Mouse (Mus musculus): ENCODE measurements around the gene Gm16253. TPM values are rescaled to one million over a fixed set of nuclear protein-coding genes. Genes with fewer than 3 reads are reported as not detected.
"Not testable (repeated sequence)": the region's sequence is repeated elsewhere in the genome, so short reads cannot be mapped to it uniquely, and the experiment has no call there.

Gene Gm16253
- polyA plus RNA-seq, 1 experiment: not detected

DNA sequence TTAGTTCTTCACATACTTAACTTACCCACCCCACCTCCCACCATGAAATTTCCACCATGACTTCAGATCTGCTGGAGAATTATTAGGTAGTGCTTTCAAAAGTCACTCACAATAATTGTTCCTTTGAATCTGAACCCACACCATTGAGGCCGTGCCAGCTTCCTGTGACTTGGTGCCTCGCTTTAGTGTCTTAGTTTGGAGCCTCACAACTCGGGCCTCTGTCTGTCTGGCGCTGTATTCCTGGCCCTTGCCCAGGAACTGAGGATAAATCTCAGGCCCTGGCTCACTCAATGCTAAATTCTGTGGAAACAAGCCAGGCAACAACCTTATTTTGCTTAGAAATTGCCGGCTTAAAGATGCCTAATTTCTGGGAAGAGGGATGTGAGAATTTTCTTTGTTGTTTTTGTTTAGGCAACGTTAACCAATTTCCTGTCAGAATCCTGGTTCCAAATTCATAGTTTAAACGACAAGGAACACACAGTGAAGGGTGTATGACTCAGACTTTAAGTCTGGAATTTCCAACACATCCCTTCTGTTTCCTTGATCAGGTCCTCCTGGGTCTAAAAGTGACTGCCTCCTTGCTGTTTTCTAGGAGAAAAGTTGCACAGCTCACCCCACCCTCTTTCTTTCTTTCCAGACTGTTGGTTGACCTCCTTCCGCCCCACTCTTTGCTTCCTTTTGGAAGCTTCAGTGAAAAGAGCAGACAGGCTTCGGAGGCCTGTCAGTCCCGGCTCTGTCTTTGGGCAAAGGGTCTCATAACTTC, 25.3 kb downstream of the Gm16253 start:
- TF ChIP-seq POLR2A (IDR thresholded peaks at IDR 0.05; ENCODE audit: borderline replicate concordance, low read depth, low read length) (no peak), CTCF (IDR thresholded peaks at IDR 0.05; ENCODE audit: low read depth, low read length) (no peak)
- H3K4me3 ChIP-seq (ENCODE audit: insufficient read depth, low read length): peak overlapping the region; percentile 63; the same call in 1 of the 2 replicates
- H3K27ac ChIP-seq (ENCODE audit: insufficient read depth, low read depth, low read length): no peak overlapping the region
- peaks cover 13% of the 10 kb centered on the region for H3K4me1 ChIP-seq (ENCODE audit: control insufficient read depth, insufficient read depth, low read length)

- no peak overlapping the region for H3K4me3 ChIP-seq (ENCODE audit: insufficient read depth, low read length)
- peaks cover 12% of the 10 kb centered on the region for H3K4me1 ChIP-seq (ENCODE audit: control insufficient read depth, insufficient read depth, low read length)
- TF ChIP-seq POLR2A (IDR thresholded peaks at IDR 0.05; ENCODE audit: borderline replicate concordance, low read depth, low read length) (no peak), CTCF (IDR thresholded peaks at IDR 0.05; ENCODE audit: low read depth, low read length) (no peak)
- H3K27ac ChIP-seq (ENCODE audit: insufficient read depth, low read depth, low read length): no peak overlapping the region
Measured at GRCm38 (mm10) chr3:96602704-96603084, 25.9 kb downstream of the Gm16253 start.

DNA sequence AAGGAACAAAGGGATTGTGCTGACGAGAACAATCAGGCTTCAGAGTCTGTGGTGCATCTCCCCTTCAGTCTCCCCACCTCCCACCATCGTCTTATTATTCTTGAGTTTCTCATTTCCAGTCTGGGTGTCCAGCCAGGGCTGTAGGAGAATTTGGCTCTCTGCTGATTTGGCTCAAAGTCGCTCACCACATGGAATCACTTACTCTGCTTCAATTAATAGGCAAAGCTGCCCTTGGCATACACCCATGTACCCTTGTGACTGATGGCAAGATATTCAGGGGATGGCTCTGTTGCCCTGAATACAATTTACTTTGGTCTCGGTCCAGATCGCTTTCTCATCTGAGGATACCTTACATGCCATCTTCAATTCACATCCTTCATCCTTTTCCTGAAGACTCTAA, 26.5 kb downstream of the Gm16253 start:
- TF ChIP-seq CTCF (IDR thresholded peaks at IDR 0.05; ENCODE audit: low read depth, low read length): no peak
- no peak for TF ChIP-seq POLR2A (IDR thresholded peaks at IDR 0.05; ENCODE audit: borderline replicate concordance, low read depth, low read length)
- Histone ChIP-seq H3K4me1 (ENCODE audit: control insufficient read depth, insufficient read depth, low read length) (peaks cover 9% of the 10 kb centered on the region), H3K27ac (ENCODE audit: insufficient read depth, low read depth, low read length) (no peak overlapping the region), H3K4me3 (ENCODE audit: insufficient read depth, low read length) (no peak overlapping the region)

- not testable (repeated sequence) for H3K4me1 ChIP-seq (ENCODE audit: control insufficient read depth, insufficient read depth, low read length); H3K27ac ChIP-seq (ENCODE audit: insufficient read depth, low read depth, low read length); H3K4me3 ChIP-seq (ENCODE audit: insufficient read depth, low read length)
Measured at GRCm38 (mm10) chr3:96606007-96606406, 29.2 kb downstream of the Gm16253 start.

GRCm38 (mm10) chr3:96606618-96607017, 29.8 kb downstream of the Gm16253 start:
- H3K4me1 ChIP-seq (ENCODE audit: control insufficient read depth, insufficient read depth, low read length): peaks cover 9% of the 10 kb centered on the region
- no peak overlapping the region for H3K27ac ChIP-seq (ENCODE audit: insufficient read depth, low read depth, low read length)
- TF ChIP-seq CTCF (IDR thresholded peaks at IDR 0.05; ENCODE audit: low read depth, low read length): no peak
- TF ChIP-seq POLR2A (IDR thresholded peaks at IDR 0.05; ENCODE audit: borderline replicate concordance, low read depth, low read length): no peak
- no peak overlapping the region for H3K4me3 ChIP-seq (ENCODE audit: insufficient read depth, low read length)

- TF ChIP-seq CTCF (IDR thresholded peaks at IDR 0.05; ENCODE audit: low read depth, low read length) (no peak), POLR2A (IDR thresholded peaks at IDR 0.05; ENCODE audit: borderline replicate concordance, low read depth, low read length) (no peak)
- H3K4me1 ChIP-seq (ENCODE audit: control insufficient read depth, insufficient read depth, low read length): no peaks in the 10 kb centered on the region
- no peak overlapping the region for H3K27ac ChIP-seq (ENCODE audit: insufficient read depth, low read depth, low read length)
- H3K4me3 ChIP-seq (ENCODE audit: insufficient read depth, low read length): no peak overlapping the region
Measured at GRCm38 (mm10) chr3:96617941-96618340, 41.2 kb downstream of the Gm16253 start.

DNA sequence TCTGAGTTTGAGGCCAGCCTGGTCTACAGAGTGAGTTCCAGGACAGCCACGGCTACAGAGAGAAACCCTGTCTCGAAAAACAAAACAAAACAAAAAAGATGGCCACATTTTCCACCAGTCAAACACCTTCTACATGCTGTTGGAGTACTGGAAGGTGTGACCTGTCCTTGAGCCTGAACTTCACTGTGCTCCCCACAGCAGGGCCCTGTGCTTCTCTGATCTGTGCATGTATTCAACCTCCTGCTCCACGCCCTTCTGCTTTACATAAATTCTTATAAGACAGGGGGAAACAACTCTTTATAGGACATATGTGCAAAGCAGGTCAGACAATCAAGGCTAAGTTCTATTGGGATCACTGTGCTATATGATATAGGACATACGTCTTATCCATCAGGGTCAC, 46.4 kb downstream of the Gm16253 start:
- TF ChIP-seq POLR2A (IDR thresholded peaks at IDR 0.05; ENCODE audit: borderline replicate concordance, low read depth, low read length): no peak
- no peak for TF ChIP-seq CTCF (IDR thresholded peaks at IDR 0.05; ENCODE audit: low read depth, low read length)
- Histone ChIP-seq H3K27ac (ENCODE audit: insufficient read depth, low read depth, low read length) (no peak overlapping the region), H3K4me1 (ENCODE audit: control insufficient read depth, insufficient read depth, low read length) (no peaks in the 10 kb centered on the region), H3K4me3 (ENCODE audit: insufficient read depth, low read length) (no peak overlapping the region)

GRCm38 (mm10) chr3:96629729-96630600, 53.2 kb downstream of the Gm16253 start, which contains the start of gene Rbm8a:
Gene Rbm8a (plus strand): TSS chr3:96629933.
- Histone ChIP-seq H3K4me1 (ENCODE audit: control insufficient read depth, insufficient read depth, low read length) (peaks cover 11% of the 10 kb centered on the region; the same call in 1 of the 2 replicates), H3K27ac (ENCODE audit: insufficient read depth, low read depth, low read length) (peak within 1 kb of the TSS; percentile 80), H3K4me3 (ENCODE audit: insufficient read depth, low read length) (peak within 1 kb of the TSS; percentile 97)
- no peak for TF ChIP-seq CTCF (IDR thresholded peaks at IDR 0.05; ENCODE audit: low read depth, low read length)
- TF ChIP-seq POLR2A (IDR thresholded peaks at IDR 0.05; ENCODE audit: borderline replicate concordance, low read depth, low read length): no peak

Other genes starting within 250 kb of the Gm16253 start
- not detected in 2 replicates for gene BC107364, start 124.7 kb upstream of the Gm16253 start, polyA plus RNA-seq (2012; ENCODE audit: insufficient read depth, insufficient read length, missing spikeins)
- gene Hfe2, start 51.8 kb upstream of the Gm16253 start, polyA plus RNA-seq (2012; ENCODE audit: insufficient read depth, insufficient read length, missing spikeins): not detected in 2 replicates
- 868 and 944 TPM in 2 replicates for gene Txnip, start 19.0 kb upstream of the Gm16253 start, polyA plus RNA-seq (2012; ENCODE audit: insufficient read depth, insufficient read length, missing spikeins)
- 111 and 129 TPM in 2 replicates for gene Polr3gl, start 17.2 kb downstream of the Gm16253 start, polyA plus RNA-seq (2012; ENCODE audit: insufficient read depth, insufficient read length, missing spikeins)
- 0.28 TPM in 1 of 2 replicates, not detected in the other for gene Ankrd34a, start 19.7 kb downstream of the Gm16253 start, polyA plus RNA-seq (2012; ENCODE audit: insufficient read depth, insufficient read length, missing spikeins)
- gene Lix1l, start 24.2 kb downstream of the Gm16253 start, polyA plus RNA-seq (2012; ENCODE audit: insufficient read depth, insufficient read length, missing spikeins): 21.8 and 23.4 TPM in 2 replicates
- gene Rbm8a, start 52.9 kb downstream of the Gm16253 start, polyA plus RNA-seq (2012; ENCODE audit: insufficient read depth, insufficient read length, missing spikeins): 109 and 163 TPM in 2 replicates
- 25.7 and 32.6 TPM in 2 replicates for gene Pex11b, start 58.4 kb downstream of the Gm16253 start, polyA plus RNA-seq (2012; ENCODE audit: insufficient read depth, insufficient read length, missing spikeins)
- not detected in 2 replicates for gene Gm42957, start 58.5 kb downstream of the Gm16253 start, polyA plus RNA-seq (2012; ENCODE audit: insufficient read depth, insufficient read length, missing spikeins)
- gene Itga10, start 68.6 kb downstream of the Gm16253 start, polyA plus RNA-seq (2012; ENCODE audit: insufficient read depth, insufficient read length, missing spikeins): 0.28 and 0.44 TPM in 2 replicates
- not detected in 2 replicates for gene Ankrd35, start 93.1 kb downstream of the Gm16253 start, polyA plus RNA-seq (2012; ENCODE audit: insufficient read depth, insufficient read length, missing spikeins)
- gene Pias3, start 119.4 kb downstream of the Gm16253 start, polyA plus RNA-seq (2012; ENCODE audit: insufficient read depth, insufficient read length, missing spikeins): 43.5 and 44.0 TPM in 2 replicates
- not detected in 2 replicates for gene Nudt17, start 131.6 kb downstream of the Gm16253 start, polyA plus RNA-seq (2012; ENCODE audit: insufficient read depth, insufficient read length, missing spikeins)
- gene Polr3c, start 150.6 kb downstream of the Gm16253 start, polyA plus RNA-seq (2012; ENCODE audit: insufficient read depth, insufficient read length, missing spikeins): 41.6 and 49.1 TPM in 2 replicates
- gene Rnf115, start 150.7 kb downstream of the Gm16253 start, polyA plus RNA-seq (2012; ENCODE audit: insufficient read depth, insufficient read length, missing spikeins): 69.5 and 74.8 TPM in 2 replicates

All from bone marrow macrophage, adult 2 months (primary cell).